Mouse (Mus musculus): ENCODE data around the gene Cul4a. TPM values are rescaled to one million over a fixed set of nuclear protein-coding genes. Genes with fewer than 3 reads are reported as not detected.
"Not testable (repeated sequence)": the region's sequence is repeated elsewhere in the genome, so short reads cannot be mapped to it uniquely, and the experiment has no call there.

The Cul4a gene
- total RNA-seq, 2 experiments from 2014 or later = 73.3 to 76.9 TPM

GRCm38 (mm10) chr8:13122887-13123421, 17.5 kb downstream of the Cul4a start:
- intact Hi-C loops (cut with DNase I; ENCODE audit: low total_unique reads) = no loop called here

DNA sequence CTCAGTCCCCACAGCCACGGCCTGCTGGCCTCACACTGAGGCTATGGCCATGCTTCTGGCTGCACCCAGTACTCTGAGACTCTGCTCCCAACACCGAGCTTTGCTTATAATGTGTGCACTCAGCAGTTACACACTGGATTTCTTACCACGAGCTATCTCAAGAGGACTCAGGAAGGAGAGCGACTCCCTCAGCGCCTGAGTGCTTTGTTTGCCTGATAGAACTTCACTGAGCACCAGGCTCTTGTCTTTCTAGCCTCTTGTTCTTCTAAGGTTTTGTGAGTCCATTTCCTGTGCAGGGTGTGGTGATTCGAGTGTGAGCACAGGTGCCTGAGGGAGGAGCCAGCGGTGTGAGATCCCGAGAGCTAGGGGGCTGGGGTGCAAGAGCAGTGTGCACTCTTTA, 19.5 kb downstream of the Cul4a start:
- intact Hi-C loops (cut with DNase I; ENCODE audit: low total_unique reads) = no loop called here

More at GRCm38 (mm10) chr8:13122887-13123421, 17.5 kb downstream of the Cul4a start:
- DNase-seq = no peak

GRCm38 (mm10) chr8:13132220-13132619, 26.8 kb downstream of the Cul4a start:
- intact Hi-C loops (cut with DNase I; ENCODE audit: low total_unique reads) = not testable (repeated sequence)
- DNase-seq = peak; percentile 36

More for the DNA sequence above, 19.5 kb downstream of the Cul4a start:
- DNase-seq = no peak

- no peak for DNase-seq
- intact Hi-C loops (cut with DNase I; ENCODE audit: low total_unique reads) = loop anchor here (5.0 kb wide), 1 partner anchor 38 kb away; no protein-coding TSS in a partner anchor
Observed at GRCm38 (mm10) chr8:13139641-13140182, 34.3 kb downstream of the Cul4a start.

- intact Hi-C loops (cut with DNase I; ENCODE audit: low total_unique reads) = loop anchor here (5.0 kb wide), 1 partner anchor 36 kb away; no protein-coding TSS in a partner anchor
Observed at GRCm38 (mm10) chr8:13141681-13142080, 36.3 kb downstream of the Cul4a start.

DNA sequence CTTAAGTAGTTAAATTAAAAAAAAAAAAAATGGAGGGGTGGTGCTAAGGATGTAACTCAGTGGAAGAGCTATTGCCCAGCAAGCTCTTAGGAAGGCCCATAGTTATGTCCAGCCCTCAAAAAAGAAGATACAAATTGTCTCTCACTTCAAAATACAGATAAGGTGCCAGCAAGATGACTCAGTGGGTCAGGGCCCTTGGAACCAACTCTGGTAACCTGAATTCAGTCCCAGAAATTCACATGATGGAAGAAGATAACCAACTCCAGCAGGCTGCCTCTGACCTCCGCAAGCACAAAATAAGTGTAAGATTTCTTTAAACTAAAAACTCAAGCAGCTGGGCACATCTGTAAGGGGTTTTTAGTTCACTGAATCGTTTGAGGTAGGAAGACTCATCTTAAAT, 43.1 kb downstream of the Cul4a start:
- intact Hi-C loops (cut with DNase I; ENCODE audit: low total_unique reads) = no loop called here
- no peak for DNase-seq

More at GRCm38 (mm10) chr8:13141681-13142080, 36.3 kb downstream of the Cul4a start:
- DNase-seq = no peak

- intact Hi-C loops (cut with DNase I; ENCODE audit: low total_unique reads) = no loop called here
- no peak for DNase-seq
Observed at GRCm38 (mm10) chr8:13149287-13149686, 43.9 kb downstream of the Cul4a start.

GRCm38 (mm10) chr8:13149866-13150265, 44.4 kb downstream of the Cul4a start:
- intact Hi-C loops (cut with DNase I; ENCODE audit: low total_unique reads) = no loop called here

DNA sequence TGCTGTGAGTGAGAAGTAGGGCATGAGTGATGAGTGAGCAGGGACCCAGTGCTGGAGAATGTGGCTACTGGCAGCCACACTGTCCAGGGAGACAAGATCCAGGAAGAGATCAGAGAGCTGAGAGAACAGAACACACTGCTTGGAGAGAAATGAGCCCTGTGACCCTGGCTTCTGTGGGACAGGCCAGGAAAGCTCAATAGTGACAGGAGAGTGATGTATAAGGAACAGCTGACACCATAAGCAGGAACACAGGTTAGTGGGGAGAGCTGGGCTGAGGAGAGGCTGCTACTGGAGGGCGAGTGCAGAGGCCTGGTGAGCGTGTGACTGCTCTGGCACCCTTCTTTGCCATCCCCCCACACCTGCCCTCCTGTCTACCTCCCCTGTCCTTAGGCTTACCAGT, 45.5 kb downstream of the Cul4a start:
- no peak for DNase-seq
- intact Hi-C loops (cut with DNase I; ENCODE audit: low total_unique reads) = no loop called here

More at GRCm38 (mm10) chr8:13149866-13150265, 44.4 kb downstream of the Cul4a start:
- DNase-seq = no peak

- peak; percentile 28 for DNase-seq
- intact Hi-C loops (cut with DNase I; ENCODE audit: low total_unique reads) = no loop called here
Observed at GRCm38 (mm10) chr8:13154099-13154498, 48.7 kb downstream of the Cul4a start.

- no peak for DNase-seq
- intact Hi-C loops (cut with DNase I; ENCODE audit: low total_unique reads) = no loop called here
Observed at GRCm38 (mm10) chr8:13155358-13155757, 49.9 kb downstream of the Cul4a start.

DNA sequence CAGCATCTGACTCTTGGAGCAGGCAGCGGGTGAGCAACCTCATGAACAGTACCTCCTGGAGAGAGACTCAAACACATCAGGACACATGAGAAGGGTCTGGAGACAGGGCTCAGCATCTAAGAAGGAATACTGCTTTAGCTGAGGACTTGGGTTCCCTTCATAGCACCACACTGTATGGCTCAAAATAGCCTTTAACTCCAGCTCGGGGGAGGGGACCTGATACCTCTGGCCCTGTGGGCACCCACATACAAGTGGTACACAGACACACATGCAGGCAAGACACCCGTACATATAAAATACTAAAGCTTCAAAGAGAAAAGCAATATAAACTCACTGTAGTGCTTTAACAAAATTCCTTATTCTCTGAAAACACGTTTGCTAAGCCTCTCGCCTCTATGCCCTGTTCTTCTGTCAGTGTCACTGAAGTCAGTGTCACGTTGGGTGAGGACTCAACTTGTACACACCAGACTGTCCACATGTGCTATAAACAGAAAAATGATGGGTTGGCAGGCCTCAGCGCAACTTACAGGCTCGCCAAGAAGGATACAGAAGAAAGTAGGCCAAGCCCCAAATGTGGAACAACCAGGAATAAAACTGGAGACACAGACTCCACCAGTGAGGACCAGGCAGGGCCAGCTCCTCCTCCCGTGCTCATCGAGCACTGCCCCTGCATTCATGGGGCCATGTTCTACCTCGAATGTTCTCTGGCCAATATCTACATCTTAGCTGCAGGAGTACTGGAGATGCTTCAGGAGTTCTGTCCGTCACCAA, 51.1 kb downstream of the Cul4a start:
- DNase-seq = no peak

GRCm38 (mm10) chr8:13158718-13159376, 53.4 kb downstream of the Cul4a start, which contains the start of gene Lamp1:
Gene Lamp1, plus strand, starts transcription at chr8:13159161.
- intact Hi-C loops (cut with DNase I; ENCODE audit: low total_unique reads) = no loop called here
- peak; percentile 100 for DNase-seq

More for the DNA sequence above, 51.1 kb downstream of the Cul4a start:
- intact Hi-C loops (cut with DNase I; ENCODE audit: low total_unique reads) = no loop called here

DNA sequence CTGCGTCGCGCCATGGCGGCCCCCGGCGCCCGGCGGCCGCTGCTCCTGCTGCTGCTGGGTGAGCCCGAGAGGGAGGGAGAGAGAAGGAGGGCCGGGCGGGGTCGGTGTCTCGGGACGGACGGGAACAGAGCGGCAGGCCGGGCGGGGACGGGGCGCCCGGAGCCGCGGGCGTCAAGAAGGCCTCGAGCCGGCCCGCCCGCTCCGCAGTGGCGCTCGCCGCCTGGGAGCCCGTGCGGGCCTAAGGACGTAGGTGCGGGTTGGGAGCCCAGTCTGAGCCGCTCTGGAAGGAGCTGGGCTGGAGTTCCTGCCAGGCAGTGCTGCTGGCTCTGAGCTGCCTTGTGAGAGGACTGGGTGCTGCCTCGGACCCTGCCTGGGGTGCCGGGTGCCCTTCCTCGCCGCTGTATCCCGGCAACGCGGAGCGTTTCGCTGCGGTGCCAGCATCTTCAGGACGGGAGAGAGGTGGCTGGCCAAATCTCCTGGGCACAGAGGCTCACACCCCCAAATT, 54.0 kb downstream of the Cul4a start:
- intact Hi-C loops (cut with DNase I; ENCODE audit: low total_unique reads) = no loop called here
- DNase-seq = no peak

DNA sequence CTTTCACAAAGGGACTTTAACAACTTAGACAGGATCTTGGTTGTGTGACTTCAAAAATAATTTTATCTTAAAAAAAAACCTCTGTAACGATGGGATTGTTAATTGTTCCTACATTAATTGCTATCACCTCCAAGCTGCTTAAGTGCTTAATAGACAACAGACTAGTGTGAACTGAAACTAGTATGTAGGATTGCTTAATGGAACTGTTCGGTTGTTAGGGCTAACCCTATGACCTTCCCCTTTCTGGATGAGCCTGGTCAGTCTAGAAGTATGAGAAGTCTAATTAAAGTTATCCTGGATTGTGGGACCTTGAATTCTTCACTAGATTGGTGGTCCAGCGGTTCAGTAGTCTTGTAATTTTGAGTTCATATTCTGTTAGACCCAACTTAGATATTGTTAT, 55.3 kb downstream of the Cul4a start:
- no peak for DNase-seq
- intact Hi-C loops (cut with DNase I; ENCODE audit: low total_unique reads) = no loop called here

GRCm38 (mm10) chr8:13162098-13162497, 56.7 kb downstream of the Cul4a start:
- no peak for DNase-seq
- intact Hi-C loops (cut with DNase I; ENCODE audit: low total_unique reads) = no loop called here

GRCm38 (mm10) chr8:13163563-13163962, 58.1 kb downstream of the Cul4a start:
- intact Hi-C loops (cut with DNase I; ENCODE audit: low total_unique reads) = no loop called here
- DNase-seq = no peak

GRCm38 (mm10) chr8:13164361-13164760, 58.9 kb downstream of the Cul4a start:
- DNase-seq = no peak
- intact Hi-C loops (cut with DNase I; ENCODE audit: low total_unique reads) = no loop called here

GRCm38 (mm10) chr8:13170510-13170909, 65.1 kb downstream of the Cul4a start:
- intact Hi-C loops (cut with DNase I; ENCODE audit: low total_unique reads) = no loop called here
- no peak for DNase-seq

DNA sequence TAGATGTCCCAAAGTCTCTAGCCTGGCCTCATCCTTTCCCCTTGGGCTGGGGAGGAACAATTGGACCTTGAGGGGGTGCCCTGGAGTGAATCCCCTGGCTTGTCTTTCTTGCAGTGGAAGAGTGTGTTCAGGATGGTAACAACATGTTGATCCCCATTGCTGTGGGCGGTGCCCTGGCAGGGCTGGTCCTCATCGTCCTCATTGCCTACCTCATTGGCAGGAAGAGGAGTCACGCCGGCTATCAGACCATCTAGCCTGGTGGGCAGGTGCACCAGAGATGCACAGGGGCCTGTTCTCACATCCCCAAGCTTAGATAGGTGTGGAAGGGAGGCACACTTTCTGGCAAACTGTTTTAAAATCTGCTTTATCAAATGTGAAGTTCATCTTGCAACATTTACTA, 68.9 kb downstream of the Cul4a start:
- intact Hi-C loops (cut with DNase I; ENCODE audit: low total_unique reads) = no loop called here
- DNase-seq = no peak

Data from gastrocnemius, postnatal 14 days (tissue).